Mouse (Mus musculus): ENCODE results near the gene Cby3.

Cby3 gene

GRCm38 (mm10) chr11:50364548-50364947 is 10.3 kb downstream of the Cby3 start:
- DNase-seq (ENCODE audit: low spot score): peak; percentile 69

GRCm38 (mm10) chr11:50365322-50365721 is 11.1 kb downstream of the Cby3 start:
- DNase-seq (ENCODE audit: low spot score): no peak

- no peak for DNase-seq (ENCODE audit: low spot score)
These were observed 13.3 kb downstream of the Cby3 start for GRCm38 (mm10) chr11:50367531-50367930.

- DNase-seq (ENCODE audit: low spot score): no peak
These were observed 15.2 kb downstream of the Cby3 start for GRCm38 (mm10) chr11:50369360-50369911.

GRCm38 (mm10) chr11:50370969-50371368 is 16.7 kb downstream of the Cby3 start:
- DNase-seq (ENCODE audit: low spot score): no peak

- peak; percentile 44 for DNase-seq (ENCODE audit: low spot score)
These were observed 17.2 kb downstream of the Cby3 start for GRCm38 (mm10) chr11:50371399-50371841.

- no peak for DNase-seq (ENCODE audit: low spot score)
These were observed 17.6 kb downstream of the Cby3 start for GRCm38 (mm10) chr11:50371911-50372310.

- DNase-seq (ENCODE audit: low spot score): no peak
These were observed 18.8 kb downstream of the Cby3 start for GRCm38 (mm10) chr11:50373086-50373485.

- DNase-seq (ENCODE audit: low spot score): no peak
These were observed 19.4 kb downstream of the Cby3 start for GRCm38 (mm10) chr11:50373621-50374020.

- DNase-seq (ENCODE audit: low spot score): no peak
These were observed 20.2 kb downstream of the Cby3 start for GRCm38 (mm10) chr11:50374286-50375015.

GRCm38 (mm10) chr11:50375421-50375820 is 21.2 kb downstream of the Cby3 start:
- DNase-seq (ENCODE audit: low spot score): no peak

- no peak for DNase-seq (ENCODE audit: low spot score)
These were observed 22.0 kb downstream of the Cby3 start for GRCm38 (mm10) chr11:50376156-50376790.

- DNase-seq (ENCODE audit: low spot score): peak; percentile 99
These were observed 22.9 kb downstream of the Cby3 start, which contains the start of gene Hnrnph1 for GRCm38 (mm10) chr11:50376911-50377891. TSS of gene Hnrnph1 (plus strand) at chr11:50376990.

GRCm38 (mm10) chr11:50377892-50378684 is 23.8 kb downstream of the Cby3 start:
- DNase-seq (ENCODE audit: low spot score): peak; percentile 89

- DNase-seq (ENCODE audit: low spot score): no peak
These were observed 24.9 kb downstream of the Cby3 start for GRCm38 (mm10) chr11:50379023-50379752.

- no peak for DNase-seq (ENCODE audit: low spot score)
These were observed 27.0 kb downstream of the Cby3 start for GRCm38 (mm10) chr11:50381311-50381710.

- no peak for DNase-seq (ENCODE audit: low spot score)
These were observed 33.0 kb downstream of the Cby3 start for GRCm38 (mm10) chr11:50387167-50387679.

GRCm38 (mm10) chr11:50387697-50388096 is 33.4 kb downstream of the Cby3 start:
- DNase-seq (ENCODE audit: low spot score): no peak

GRCm38 (mm10) chr11:50388217-50388929 is 34.1 kb downstream of the Cby3 start:
- DNase-seq (ENCODE audit: low spot score): no peak

GRCm38 (mm10) chr11:50389011-50389410 is 34.7 kb downstream of the Cby3 start:
- no peak for DNase-seq (ENCODE audit: low spot score)
